Mouse (Mus musculus): ENCODE measurements around the gene E330009J07Rik. TPM values are rescaled to one million over a fixed set of nuclear protein-coding genes. Genes with fewer than 3 reads are reported as not detected.

Gene E330009J07Rik
- polyA plus RNA-seq, 1 experiment from 2014 or later, result 10.8 TPM

- H3K27me3 ChIP-seq, result peaks cover 35% of the 10 kb centered on the region
- no peaks in the 10 kb centered on the region for H3K9me3 ChIP-seq
- H3K4me3 ChIP-seq, result no peak overlapping the region
- H3K36me3 ChIP-seq, result no peaks in the 10 kb centered on the region
- no peak overlapping the region for H3K9ac ChIP-seq
- ATAC-seq (ENCODE audit: insufficient number of reproducible peaks, insufficient read depth, low FRiP score, low TSS enrichment, low read depth), result no peak
- no peak overlapping the region for H3K4me2 ChIP-seq
- H3K27ac ChIP-seq, result no peak overlapping the region
- WGBS, result 58% methylated on average over 3 of the region's 3 CpGs
- peaks cover under 1% of the 10 kb centered on the region; the same call in 1 of the 2 replicates for H3K4me1 ChIP-seq
These were observed 5.3 kb upstream of the E330009J07Rik start for GRCm38 (mm10) chr6:40441276-40441675.

GRCm38 (mm10) chr6:40439731-40440130 lies 3.8 kb upstream of the E330009J07Rik start:
- Histone ChIP-seq H3K4me2 (no peak overlapping the region; the same call in 1 of the 2 replicates), H3K9me3 (no peaks in the 10 kb centered on the region), H3K9ac (no peak overlapping the region), H3K27me3 (peaks cover 35% of the 10 kb centered on the region), H3K4me1 (peaks cover 7% of the 10 kb centered on the region), H3K27ac (no peak overlapping the region), H3K36me3 (no peaks in the 10 kb centered on the region), H3K4me3 (no peak overlapping the region)
- no peak for ATAC-seq (ENCODE audit: insufficient number of reproducible peaks, insufficient read depth, low FRiP score, low TSS enrichment, low read depth)
- 45% methylated on average over 12 of the region's 12 CpGs for WGBS

GRCm38 (mm10) chr6:40438936-40439335 lies 3.0 kb upstream of the E330009J07Rik start, which contains the start of gene Wee2:
Wee2 (plus strand) TSS chr6:40439088.
- Histone ChIP-seq H3K9me3 (no peaks in the 10 kb centered on the region), H3K27me3 (peaks cover 35% of the 10 kb centered on the region), H3K4me3 (no peak within 1 kb of the TSS), H3K9ac (no peak within 1 kb of the TSS), H3K4me1 (peaks cover 14% of the 10 kb centered on the region), H3K4me2 (no peak within 1 kb of the TSS; the same call in 1 of the 2 replicates), H3K27ac (no peak within 1 kb of the TSS), H3K36me3 (no peaks in the 10 kb centered on the region)
- 78% methylated on average over 5 of the region's 5 CpGs for WGBS
- no peak for ATAC-seq (ENCODE audit: insufficient number of reproducible peaks, insufficient read depth, low FRiP score, low TSS enrichment, low read depth)

GRCm38 (mm10) chr6:40435151-40436046 lies 536 bp downstream of the E330009J07Rik start:
- ATAC-seq (ENCODE audit: insufficient number of reproducible peaks, insufficient read depth, low FRiP score, low TSS enrichment, low read depth), result peak; percentile 46
- Histone ChIP-seq H3K9ac (peak overlapping the region; percentile 85), H3K4me3 (peak overlapping the region; percentile 74), H3K4me1 (peaks cover 22% of the 10 kb centered on the region), H3K27ac (peak overlapping the region; percentile 76), H3K36me3 (no peaks in the 10 kb centered on the region), H3K9me3 (no peaks in the 10 kb centered on the region), H3K27me3 (peaks cover 23% of the 10 kb centered on the region), H3K4me2 (peak overlapping the region; percentile 68)
- under 1% methylated on average over 68 of the region's 72 CpGs for WGBS

DNA sequence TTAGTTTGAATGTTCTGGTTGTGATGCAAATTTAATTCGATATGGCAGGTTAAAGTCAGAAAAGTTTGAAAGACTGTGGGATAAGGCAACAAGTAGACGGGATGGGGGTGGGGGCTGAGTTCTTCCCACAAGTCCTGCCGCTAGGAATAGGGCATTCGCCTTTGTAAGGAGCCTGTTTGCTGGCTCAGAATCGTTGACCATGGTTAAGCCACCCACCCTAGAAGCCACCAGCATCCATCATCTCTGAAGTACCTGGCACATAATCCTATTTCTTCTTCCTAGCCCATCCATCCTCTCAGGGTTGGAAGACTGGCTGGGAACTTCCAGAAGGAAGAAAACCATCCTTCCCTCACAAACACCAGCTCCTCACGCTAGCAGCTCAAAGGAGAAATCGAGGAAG lies 1.2 kb downstream of the E330009J07Rik start:
- Histone ChIP-seq H3K9me3 (no peaks in the 10 kb centered on the region), H3K27ac (peak overlapping the region; percentile 76; the same call in 1 of the 2 replicates), H3K4me2 (peak overlapping the region; percentile 68), H3K9ac (peak overlapping the region; percentile 85), H3K4me1 (peaks cover 24% of the 10 kb centered on the region), H3K36me3 (no peaks in the 10 kb centered on the region), H3K27me3 (peaks cover 16% of the 10 kb centered on the region), H3K4me3 (peak overlapping the region; percentile 74)
- no peak for ATAC-seq (ENCODE audit: insufficient number of reproducible peaks, insufficient read depth, low FRiP score, low TSS enrichment, low read depth)
- WGBS, result 12% methylated on average over 7 of the region's 7 CpGs

DNA sequence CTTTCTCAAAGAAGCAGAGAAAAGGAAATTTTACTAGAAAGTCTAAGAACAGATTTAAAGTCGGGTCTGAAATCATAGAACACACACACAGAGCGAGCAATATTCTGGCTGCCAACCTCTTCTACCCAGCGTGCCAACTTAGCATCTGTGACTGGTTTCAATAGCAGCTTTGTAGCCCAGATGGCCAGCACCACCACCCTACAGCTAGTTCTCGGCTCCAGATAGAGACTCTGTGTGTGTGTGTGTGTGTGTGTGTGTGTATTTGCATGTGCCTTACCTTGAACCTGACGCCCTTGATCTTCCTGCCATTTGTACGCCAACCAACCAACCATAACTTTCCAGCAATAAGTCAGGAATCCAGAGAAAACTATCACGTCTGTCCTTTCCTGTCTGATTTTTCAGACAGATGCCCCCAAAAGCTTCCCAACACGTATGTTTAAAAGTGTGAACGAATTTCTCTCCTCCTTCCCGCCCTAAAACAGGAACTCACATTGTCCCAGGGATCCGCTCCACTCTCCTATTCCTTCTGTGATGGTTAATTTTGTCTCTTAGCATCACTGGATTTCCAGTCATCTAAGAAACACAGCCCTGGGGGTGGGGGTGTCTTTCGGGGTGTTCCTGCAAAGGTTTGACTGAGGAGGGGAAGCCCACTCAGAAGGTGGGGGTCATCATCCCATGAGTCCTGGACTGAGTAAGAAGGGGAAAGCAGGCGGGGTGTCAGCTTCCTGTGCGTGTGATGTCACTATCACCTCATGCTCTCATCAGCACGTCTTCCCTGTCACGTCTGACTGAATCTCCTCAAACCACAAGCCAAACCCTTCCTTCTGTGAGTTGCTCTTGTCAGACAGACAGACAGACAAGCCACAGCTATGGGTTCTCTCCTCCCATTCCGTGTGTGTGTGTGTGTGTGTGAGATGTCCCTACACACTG lies 3.3 kb downstream of the E330009J07Rik start:
- no peak overlapping the region for H3K27ac ChIP-seq
- H3K27me3 ChIP-seq, result peaks cover 4% of the 10 kb centered on the region
- H3K36me3 ChIP-seq, result no peaks in the 10 kb centered on the region
- no peak for ATAC-seq (ENCODE audit: insufficient number of reproducible peaks, insufficient read depth, low FRiP score, low TSS enrichment, low read depth)
- no peak overlapping the region for H3K4me2 ChIP-seq
- no peak overlapping the region for H3K9ac ChIP-seq
- H3K4me1 ChIP-seq, result peaks cover 28% of the 10 kb centered on the region
- WGBS, result 82% methylated on average over 17 of the region's 17 CpGs
- no peak overlapping the region for H3K4me3 ChIP-seq
- H3K9me3 ChIP-seq, result no peaks in the 10 kb centered on the region

DNA sequence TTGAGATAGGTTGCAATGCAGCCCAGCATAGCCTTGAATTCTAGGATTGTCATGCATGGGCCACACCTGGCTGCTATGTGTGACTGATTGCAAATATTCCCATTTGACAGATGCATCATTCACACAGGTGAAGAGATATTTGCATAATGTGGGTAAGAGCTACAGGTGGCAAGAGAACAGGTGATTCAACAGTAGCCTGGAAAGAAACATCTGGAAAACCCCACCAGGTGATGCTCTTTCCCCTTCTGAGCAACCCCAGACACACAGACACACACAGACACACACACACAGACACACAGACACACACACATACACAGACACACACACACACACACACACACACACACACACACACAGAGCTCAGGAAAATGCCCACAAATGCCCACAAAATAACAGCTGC lies 4.1 kb downstream of the E330009J07Rik start:
- no peak for ATAC-seq (ENCODE audit: insufficient number of reproducible peaks, insufficient read depth, low FRiP score, low TSS enrichment, low read depth)
- no peak overlapping the region for H3K4me2 ChIP-seq
- H3K9me3 ChIP-seq, result no peaks in the 10 kb centered on the region
- no peak overlapping the region for H3K9ac ChIP-seq
- peaks cover 28% of the 10 kb centered on the region for H3K4me1 ChIP-seq
- H3K4me3 ChIP-seq, result no peak overlapping the region
- no peaks in the 10 kb centered on the region for H3K36me3 ChIP-seq
- H3K27ac ChIP-seq, result no peak overlapping the region
- H3K27me3 ChIP-seq, result no peaks in the 10 kb centered on the region

DNA sequence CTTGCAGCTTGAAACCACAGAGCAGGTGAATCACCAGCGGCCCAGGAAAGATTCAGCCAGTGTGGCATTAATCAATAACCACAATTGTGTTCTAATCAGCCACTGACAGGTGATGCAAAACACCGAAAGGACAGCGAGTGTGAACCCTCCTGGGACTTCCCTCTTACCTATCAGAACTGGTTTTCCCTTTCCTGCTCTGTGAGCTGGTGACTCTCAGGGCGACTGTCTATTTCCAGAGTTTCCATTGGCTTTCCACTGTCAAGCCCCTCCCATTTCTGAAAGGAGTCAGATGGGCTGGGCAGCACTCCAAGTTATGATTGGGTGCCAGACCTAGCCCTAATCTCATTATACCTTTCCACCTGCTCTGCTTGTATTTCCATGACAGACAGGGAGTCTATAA lies 4.6 kb downstream of the E330009J07Rik start:
- H3K36me3 ChIP-seq, result no peaks in the 10 kb centered on the region
- H3K27ac ChIP-seq, result no peak overlapping the region
- no peaks in the 10 kb centered on the region for H3K27me3 ChIP-seq
- no peak overlapping the region for H3K4me3 ChIP-seq
- no peak for ATAC-seq (ENCODE audit: insufficient number of reproducible peaks, insufficient read depth, low FRiP score, low TSS enrichment, low read depth)
- H3K9ac ChIP-seq, result no peak overlapping the region
- 54% methylated on average over 4 of the region's 4 CpGs for WGBS
- H3K9me3 ChIP-seq, result no peaks in the 10 kb centered on the region
- peaks cover 28% of the 10 kb centered on the region for H3K4me1 ChIP-seq
- H3K4me2 ChIP-seq, result no peak overlapping the region

DNA sequence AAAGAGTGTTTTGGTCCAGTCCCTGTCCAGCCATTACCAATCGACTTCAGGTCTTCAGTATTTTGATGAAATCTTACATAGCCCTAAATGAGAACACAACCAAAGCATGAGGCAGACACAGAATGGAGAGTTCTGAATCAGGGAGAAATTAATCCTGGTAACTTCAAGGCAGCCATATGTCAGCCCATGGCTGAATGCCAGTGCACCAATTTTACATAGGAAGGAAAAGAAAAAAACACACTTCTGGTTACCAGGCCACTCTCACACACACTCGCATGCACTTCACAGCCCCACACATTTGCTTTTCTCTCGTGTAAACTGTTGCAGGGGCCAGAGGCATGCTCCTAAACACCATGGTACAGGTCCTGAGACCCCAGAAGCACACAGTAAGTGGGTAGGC lies 5.1 kb downstream of the E330009J07Rik start:
- Histone ChIP-seq H3K9me3 (no peaks in the 10 kb centered on the region), H3K9ac (no peak overlapping the region), H3K4me2 (no peak overlapping the region), H3K4me1 (peaks cover 25% of the 10 kb centered on the region), H3K36me3 (no peaks in the 10 kb centered on the region), H3K4me3 (no peak overlapping the region), H3K27me3 (no peaks in the 10 kb centered on the region), H3K27ac (no peak overlapping the region)
- WGBS, result 56% methylated on average over 3 of the region's 3 CpGs
- no peak for ATAC-seq (ENCODE audit: insufficient number of reproducible peaks, insufficient read depth, low FRiP score, low TSS enrichment, low read depth)

DNA sequence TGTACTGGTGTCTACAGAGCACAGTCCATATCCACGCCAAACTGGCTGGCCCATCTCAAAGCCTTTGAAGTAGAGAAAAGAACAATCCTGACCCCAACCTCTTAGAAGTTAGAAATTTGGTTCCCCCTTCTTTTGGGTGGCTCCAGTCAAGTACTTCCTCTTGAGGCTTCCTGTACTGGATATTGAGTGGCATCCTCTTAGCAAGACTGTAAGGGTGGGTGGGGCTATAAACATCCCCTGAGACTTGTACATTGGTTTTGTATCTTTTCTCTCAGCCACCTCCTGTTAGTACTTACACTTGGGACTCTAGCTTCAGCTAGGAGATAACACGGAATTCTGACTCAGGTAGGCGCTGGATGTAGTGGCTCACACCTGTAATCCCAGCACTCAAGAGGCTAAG lies 5.7 kb downstream of the E330009J07Rik start:
- H3K4me1 ChIP-seq, result peaks cover 25% of the 10 kb centered on the region
- 90% methylated on average over 3 of the region's 3 CpGs for WGBS
- H3K4me3 ChIP-seq, result no peak overlapping the region
- no peaks in the 10 kb centered on the region for H3K9me3 ChIP-seq
- H3K4me2 ChIP-seq, result no peak overlapping the region
- H3K9ac ChIP-seq, result no peak overlapping the region
- H3K27me3 ChIP-seq, result no peaks in the 10 kb centered on the region
- no peak for ATAC-seq (ENCODE audit: insufficient number of reproducible peaks, insufficient read depth, low FRiP score, low TSS enrichment, low read depth)
- no peak overlapping the region for H3K27ac ChIP-seq
- H3K36me3 ChIP-seq, result no peaks in the 10 kb centered on the region

- peaks cover 18% of the 10 kb centered on the region for H3K4me1 ChIP-seq
- H3K27me3 ChIP-seq, result no peaks in the 10 kb centered on the region
- H3K4me2 ChIP-seq, result no peak overlapping the region
- no peak for ATAC-seq (ENCODE audit: insufficient number of reproducible peaks, insufficient read depth, low FRiP score, low TSS enrichment, low read depth)
- H3K27ac ChIP-seq, result no peak overlapping the region
- no peak overlapping the region for H3K4me3 ChIP-seq
- no peaks in the 10 kb centered on the region for H3K36me3 ChIP-seq
- H3K9me3 ChIP-seq, result no peaks in the 10 kb centered on the region
- no peak overlapping the region for H3K9ac ChIP-seq
- WGBS, result 72% methylated on average over 4 of the region's 4 CpGs
These were observed 6.4 kb downstream of the E330009J07Rik start for GRCm38 (mm10) chr6:40429521-40429931.
